Mouse (Mus musculus) embryonic facial prominence, embryonic 15.5 days (tissue): Measurements from ENCODE around the gene Il17rc. TPM values are rescaled to one million over a fixed set of nuclear protein-coding genes. Genes with fewer than 3 reads are reported as not detected.

Experiments
- ATAC-seq: fragments of 200-750 bp; cut with Nextera tagmentation; 2 replicates; pipeline ENCODE4 v1.8.0; 2017; ENCODE audit warnings: low read depth, moderate TSS enrichment; ENCODE audit not compliant: insufficient number of reproducible peaks, low FRiP score, low TSS enrichment
- H3K27ac ChIP-seq: fragments of 300-500 bp; sonication (generic); replicated peaks from 2 replicates; pipeline ENCODE4 v1.5.1; 2015; ENCODE audit warnings: mild to moderate bottlenecking, inconsistent platforms
- H3K27me3 ChIP-seq: fragments of 300-500 bp; sonication (generic); 2 replicates; pipeline ENCODE4 v1.6.1; 2015; ENCODE audit warnings: inconsistent platforms
- H3K36me3 ChIP-seq: fragments of 300-500 bp; sonication (generic); 2 replicates; pipeline ENCODE4 v1.6.1; 2015; ENCODE audit warnings: mild to moderate bottlenecking, inconsistent platforms
- H3K4me1 ChIP-seq: fragments of 300-500 bp; sonication (generic); 2 replicates; pipeline ENCODE4 v1.6.1; 2015; ENCODE audit warnings: inconsistent platforms
- H3K4me2 ChIP-seq: fragments of 300-500 bp; sonication (generic); replicated peaks from 2 replicates; pipeline ENCODE4 v1.6.1; 2015; ENCODE audit warnings: mild to moderate bottlenecking, inconsistent platforms
- H3K4me3 ChIP-seq: fragments of 300-500 bp; sonication (generic); replicated peaks from 2 replicates; pipeline ENCODE4 v1.5.1; 2015; ENCODE audit warnings: mild to moderate bottlenecking, inconsistent platforms
- H3K9ac ChIP-seq: fragments of 300-500 bp; sonication (generic); 2 replicates; pipeline ENCODE4 v1.6.1; 2015; ENCODE audit warnings: inconsistent platforms
- H3K9me3 ChIP-seq: fragments of 300-500 bp; sonication (generic); replicated peaks from 2 replicates; pipeline ENCODE4 v1.6.1; 2016; ENCODE audit warnings: inconsistent platforms
- WGBS: fragments of 180-500 bp; shearing (Covaris S2); methylation state at CpG from one replicate; pipeline ENCODE4 v1.1.7; 2015; 5-methylcytosine and 5-hydroxymethylcytosine counted together
- polyA plus RNA-seq: library from polyadenylated mRNA; unstranded; fragments of >200 nt; fragmentation: Nextera tagmentation; extraction: Ambion mirVana; gene quantifications from 2 replicates; pipeline ENCODE4 v1.2.1, GENCODE M21; 2015

The Il17rc gene
- 34.3 and 37.5 TPM in 2 replicates for polyA plus RNA-seq

DNA sequence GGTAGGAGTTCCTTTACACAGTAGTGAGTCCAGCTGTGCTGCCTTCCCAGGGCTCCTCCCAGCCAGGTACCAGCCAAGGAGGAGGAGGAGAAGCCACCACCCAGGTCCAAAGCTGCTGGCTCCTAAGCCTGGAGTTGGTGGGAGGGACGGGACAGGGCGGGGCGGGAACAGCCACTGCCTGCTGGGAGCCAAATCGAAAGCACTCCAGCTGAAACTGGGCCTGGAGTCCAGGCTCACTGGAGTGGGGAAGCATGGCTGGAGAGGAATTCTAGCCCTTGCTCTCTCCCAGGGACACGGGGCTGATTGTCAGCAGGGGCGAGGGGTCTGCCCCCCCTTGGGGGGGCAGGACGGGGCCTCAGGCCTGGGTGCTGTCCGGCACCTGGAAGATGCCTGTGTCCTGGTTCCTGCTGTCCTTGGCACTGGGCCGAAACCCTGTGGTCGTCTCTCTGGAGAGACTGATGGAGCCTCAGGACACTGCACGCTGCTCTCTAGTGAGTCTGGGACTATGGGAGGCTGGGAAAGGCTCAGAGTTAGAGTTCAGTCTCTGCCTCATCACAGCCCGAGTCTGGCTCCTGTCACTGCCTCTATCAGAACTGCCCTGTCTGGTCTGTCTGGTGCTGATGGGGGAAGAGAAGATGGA lies at the start of gene Il17rc:
TSS of gene Il17rc (plus strand) at position 131 of the 640 bp plus-strand sequence.
- 0 out of 2 replicates have a peak, but pooled peaks have one; percentile 11 for ATAC-seq
- Histone ChIP-seq H3K27me3 (peaks cover 11% of the 10 kb centered on the region; the same call in 1 of the 2 replicates), H3K27ac (peak within 1 kb of the TSS; percentile 81)

DNA sequence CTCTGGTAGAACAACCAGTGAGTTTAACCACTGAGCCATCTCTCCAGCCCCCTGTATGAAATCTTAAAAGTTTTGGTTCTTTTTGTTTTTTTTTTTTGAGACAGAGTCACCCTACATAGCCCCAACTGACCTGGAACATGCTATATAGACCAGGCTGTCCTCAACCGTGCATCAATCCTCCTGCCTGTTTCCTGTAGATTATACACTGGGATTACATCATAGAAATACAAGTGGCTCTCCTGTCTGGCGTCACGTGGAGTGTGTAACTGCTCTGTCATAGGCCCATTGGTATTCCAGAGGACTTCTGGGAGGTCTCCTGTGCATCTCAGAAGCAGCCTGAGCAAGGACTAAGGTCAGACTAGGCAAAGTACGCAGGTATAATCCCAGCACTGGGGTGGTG lies 48.2 kb upstream of the Il17rc start:
- Histone ChIP-seq H3K27ac (no peak overlapping the region), H3K9me3 (no peaks in the 10 kb centered on the region)
- 74% methylated on average over 4 of the region's 4 CpGs for WGBS

More for the DNA sequence above, at the start of gene Il17rc:
- Histone ChIP-seq H3K36me3 (no peaks in the 10 kb centered on the region), H3K9ac (peak within 1 kb of the TSS; percentile 31; the same call in 1 of the 2 replicates), H3K4me2 (peak within 1 kb of the TSS; percentile 53), H3K4me3 (peak within 1 kb of the TSS; percentile 34), H3K9me3 (no peaks in the 10 kb centered on the region), H3K4me1 (peaks cover 33% of the 10 kb centered on the region)
- WGBS, result 17% methylated on average over 12 of the region's 12 CpGs

DNA sequence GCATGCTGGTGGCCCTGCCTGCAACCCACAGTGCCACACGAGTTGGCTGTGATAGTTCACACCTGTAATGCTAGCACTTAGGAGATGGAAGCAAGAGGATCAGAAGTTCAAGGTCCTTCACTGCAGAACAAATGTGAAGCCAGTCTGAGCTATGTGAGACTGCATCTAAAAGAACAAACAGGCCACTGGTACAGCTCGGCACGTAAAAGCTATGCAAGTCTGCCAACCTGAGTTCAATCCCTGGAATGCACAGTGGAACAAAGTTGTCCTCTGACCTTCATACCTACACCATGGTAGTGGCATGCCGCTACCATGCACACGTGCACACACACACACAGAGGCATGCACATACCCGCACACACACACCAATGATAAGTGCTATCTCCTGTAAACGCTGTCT lies 47.0 kb upstream of the Il17rc start:
- H3K9ac ChIP-seq, result no peak overlapping the region
- no peaks in the 10 kb centered on the region for H3K36me3 ChIP-seq
- no peaks in the 10 kb centered on the region; the same call in 1 of the 2 replicates for H3K4me1 ChIP-seq
- no peak overlapping the region for H3K4me2 ChIP-seq
- H3K9me3 ChIP-seq, result no peaks in the 10 kb centered on the region
- no peak for ATAC-seq
- H3K27me3 ChIP-seq, result no peaks in the 10 kb centered on the region
- no peak overlapping the region for H3K4me3 ChIP-seq
- H3K27ac ChIP-seq, result no peak overlapping the region
- 84% methylated on average over 7 of the region's 7 CpGs for WGBS

More for the DNA sequence above, 48.2 kb upstream of the Il17rc start:
- ATAC-seq, result no peak
- Histone ChIP-seq H3K4me3 (no peak overlapping the region), H3K9ac (no peak overlapping the region), H3K27me3 (no peaks in the 10 kb centered on the region), H3K4me1 (peaks cover 9% of the 10 kb centered on the region), H3K4me2 (no peak overlapping the region), H3K36me3 (no peaks in the 10 kb centered on the region)

DNA sequence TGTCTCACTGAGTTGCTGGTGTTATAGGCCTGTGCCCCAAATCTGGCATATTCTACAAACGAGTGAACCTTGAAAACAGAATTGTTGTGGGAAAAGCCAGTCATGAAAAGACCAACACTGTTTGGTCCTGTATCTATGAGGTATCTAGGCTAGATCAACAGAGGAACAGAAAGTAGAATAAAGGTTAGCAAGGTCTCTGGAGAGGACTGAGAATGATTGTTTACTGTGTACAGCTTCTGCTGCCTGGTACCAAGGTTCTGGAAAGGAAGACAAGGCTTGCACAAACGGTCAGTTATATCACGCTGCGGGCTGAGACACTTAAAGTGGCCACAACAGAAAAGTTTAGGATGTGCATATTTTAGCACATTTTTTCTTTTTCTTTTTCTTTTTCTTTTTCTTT lies 44.5 kb upstream of the Il17rc start:
- Histone ChIP-seq H3K36me3 (no peaks in the 10 kb centered on the region), H3K4me1 (no peaks in the 10 kb centered on the region), H3K4me2 (no peak overlapping the region), H3K9ac (no peak overlapping the region), H3K27ac (no peak overlapping the region), H3K9me3 (no peaks in the 10 kb centered on the region), H3K4me3 (no peak overlapping the region), H3K27me3 (no peaks in the 10 kb centered on the region)
- 87% methylated on average over 4 of the region's 4 CpGs for WGBS
- ATAC-seq, result no peak

DNA sequence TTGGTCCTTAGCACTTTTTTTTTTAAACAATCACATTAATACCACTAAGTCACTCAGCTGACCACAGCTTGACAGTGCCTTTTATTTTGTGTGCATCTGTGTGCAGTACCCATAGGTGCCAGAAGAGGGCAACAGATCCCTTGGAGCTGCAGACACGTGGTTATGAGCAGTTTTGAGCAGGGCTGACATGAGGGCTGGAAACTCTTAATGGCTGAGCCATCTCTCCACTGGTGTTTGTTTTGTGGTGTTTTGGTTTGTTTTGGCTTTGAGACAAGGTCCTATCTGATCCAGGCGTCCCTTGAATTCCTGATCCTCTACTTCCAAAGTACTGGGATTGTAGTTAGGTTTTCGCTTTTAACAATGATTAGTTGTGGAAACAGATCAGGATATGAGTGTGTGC lies 43.8 kb upstream of the Il17rc start:
- no peaks in the 10 kb centered on the region for H3K27me3 ChIP-seq
- no peaks in the 10 kb centered on the region for H3K36me3 ChIP-seq
- H3K4me1 ChIP-seq, result no peaks in the 10 kb centered on the region
- no peak overlapping the region for H3K9ac ChIP-seq
- WGBS, result 61% methylated on average over 3 of the region's 3 CpGs
- no peak overlapping the region for H3K27ac ChIP-seq
- H3K4me3 ChIP-seq, result no peak overlapping the region
- no peaks in the 10 kb centered on the region for H3K9me3 ChIP-seq
- ATAC-seq, result no peak
- no peak overlapping the region for H3K4me2 ChIP-seq

DNA sequence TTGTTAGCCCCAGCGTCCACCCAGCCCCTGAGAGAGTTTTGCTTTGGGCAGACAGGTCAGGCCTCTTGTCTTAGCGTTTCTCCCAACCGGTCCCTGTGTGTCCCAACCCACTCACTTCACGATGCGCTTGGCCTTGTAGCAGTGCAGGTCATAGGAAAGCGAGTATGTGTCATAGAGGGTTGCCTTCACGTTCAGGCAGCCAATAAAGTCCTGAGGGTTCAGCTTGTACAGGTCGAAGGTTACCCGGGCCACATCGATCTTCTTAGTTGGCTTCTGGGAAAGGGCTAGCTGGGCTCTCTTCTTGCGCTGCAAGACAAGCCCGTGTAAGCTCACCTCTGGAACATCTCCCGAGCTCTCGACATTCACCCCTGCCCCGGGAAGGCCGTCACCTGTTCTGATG lies 43.2 kb upstream of the Il17rc start:
- Histone ChIP-seq H3K9me3 (no peaks in the 10 kb centered on the region), H3K9ac (no peak overlapping the region), H3K27ac (no peak overlapping the region), H3K4me2 (no peak overlapping the region), H3K4me3 (no peak overlapping the region), H3K27me3 (no peaks in the 10 kb centered on the region), H3K36me3 (no peaks in the 10 kb centered on the region), H3K4me1 (no peaks in the 10 kb centered on the region)
- 90% methylated on average over 16 of the region's 16 CpGs for WGBS
- no peak for ATAC-seq

DNA sequence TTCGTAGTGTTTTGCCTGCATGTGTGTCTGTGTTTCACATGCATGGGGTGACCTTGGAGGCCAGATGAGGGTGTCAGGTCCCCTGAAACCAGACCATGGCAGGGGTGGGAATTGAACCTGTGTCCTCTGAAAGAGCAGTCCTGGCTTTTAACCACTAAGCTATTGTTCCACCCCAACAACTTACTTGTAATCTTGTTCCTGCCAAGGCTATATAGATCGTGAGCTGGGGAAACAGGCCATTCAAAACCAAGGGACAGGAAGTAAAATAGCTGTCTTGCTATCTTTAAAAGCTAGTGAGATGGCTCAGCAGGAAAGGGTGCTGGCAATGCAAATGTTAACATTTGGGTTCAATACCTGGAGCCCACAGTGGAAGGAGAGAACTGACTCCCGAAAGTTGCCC lies 41.3 kb upstream of the Il17rc start:
- Histone ChIP-seq H3K27ac (no peak overlapping the region), H3K4me1 (no peaks in the 10 kb centered on the region), H3K9ac (no peak overlapping the region), H3K27me3 (no peaks in the 10 kb centered on the region), H3K4me3 (no peak overlapping the region), H3K4me2 (no peak overlapping the region), H3K36me3 (no peaks in the 10 kb centered on the region), H3K9me3 (no peaks in the 10 kb centered on the region)
- WGBS, result 75% methylated on average over 3 of the region's 3 CpGs
- no peak for ATAC-seq

DNA sequence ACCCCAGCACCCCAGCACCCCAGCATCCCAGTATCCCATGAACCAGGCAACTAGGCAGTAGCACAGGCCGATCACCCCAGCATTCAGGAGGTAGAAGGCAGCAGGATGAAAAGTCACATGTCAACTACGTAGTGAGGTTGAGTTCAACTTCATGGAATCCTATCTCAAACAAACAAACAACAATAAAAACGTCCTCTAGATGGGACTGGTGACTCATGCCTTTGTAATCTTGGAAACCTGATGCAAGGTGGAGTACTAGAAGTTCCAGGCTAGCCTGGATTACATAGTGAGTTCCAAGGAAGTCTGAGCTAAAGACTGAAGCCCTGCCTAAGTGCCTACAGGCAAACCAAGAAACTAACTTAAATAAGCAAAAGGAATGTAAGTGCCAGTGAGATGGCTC lies 40.4 kb upstream of the Il17rc start:
- Histone ChIP-seq H3K4me2 (no peak overlapping the region), H3K4me1 (no peaks in the 10 kb centered on the region), H3K27ac (no peak overlapping the region), H3K36me3 (no peaks in the 10 kb centered on the region), H3K4me3 (no peak overlapping the region), H3K9me3 (no peaks in the 10 kb centered on the region), H3K27me3 (no peaks in the 10 kb centered on the region), H3K9ac (no peak overlapping the region)
- ATAC-seq, result no peak
- WGBS, result 57% methylated on average over 3 of the region's 3 CpGs

DNA sequence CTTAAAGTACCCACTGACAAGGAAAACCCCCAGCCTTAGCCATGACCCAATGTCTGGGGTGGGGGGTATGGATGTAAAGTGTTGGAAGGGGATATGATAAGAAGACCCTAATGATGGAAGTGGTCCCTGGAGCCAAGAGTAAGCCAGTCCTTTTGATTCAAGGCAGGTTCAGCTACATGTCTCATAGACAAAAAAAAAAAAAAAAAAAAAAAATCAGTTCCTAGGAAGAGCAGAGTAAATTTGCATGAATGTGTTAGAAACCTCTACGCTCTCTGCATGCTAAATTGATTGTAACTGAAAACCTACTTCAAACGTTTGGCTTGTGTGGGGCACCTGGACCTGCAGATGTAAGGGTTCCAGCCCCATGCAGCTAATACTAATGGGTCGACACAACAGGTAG lies 39.4 kb upstream of the Il17rc start:
- ATAC-seq, result no peak
- Histone ChIP-seq H3K9me3 (no peaks in the 10 kb centered on the region), H3K9ac (no peak overlapping the region), H3K27me3 (no peaks in the 10 kb centered on the region), H3K27ac (no peak overlapping the region), H3K36me3 (no peaks in the 10 kb centered on the region), H3K4me2 (no peak overlapping the region), H3K4me1 (no peaks in the 10 kb centered on the region), H3K4me3 (no peak overlapping the region)
- 38% methylated on average over 3 of the region's 3 CpGs for WGBS

DNA sequence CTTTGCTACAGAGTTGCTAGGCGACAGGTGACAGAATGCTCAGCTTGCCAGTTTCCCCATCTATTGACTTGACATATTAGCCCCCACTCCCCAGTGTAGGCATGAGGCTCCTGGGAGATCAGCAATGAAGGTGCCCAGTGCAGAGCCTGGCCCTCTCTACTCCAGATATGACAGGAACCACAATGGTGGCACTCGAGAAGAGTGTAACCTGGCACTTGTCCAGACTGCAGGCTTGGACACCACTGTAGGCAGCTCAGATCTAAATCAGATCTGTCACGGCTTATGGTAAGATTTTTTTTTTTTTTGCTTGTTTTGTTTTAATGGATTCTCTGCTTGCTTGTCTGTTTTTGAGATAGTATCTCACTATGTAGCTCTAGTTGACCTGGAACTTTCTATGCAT lies 37.6 kb upstream of the Il17rc start:
- WGBS, result 58% methylated on average over 3 of the region's 3 CpGs
- H3K36me3 ChIP-seq, result no peaks in the 10 kb centered on the region
- no peak overlapping the region for H3K9ac ChIP-seq
- H3K9me3 ChIP-seq, result no peaks in the 10 kb centered on the region
- H3K4me2 ChIP-seq, result no peak overlapping the region
- H3K27ac ChIP-seq, result no peak overlapping the region
- no peak overlapping the region for H3K4me3 ChIP-seq
- no peak for ATAC-seq
- H3K27me3 ChIP-seq, result no peaks in the 10 kb centered on the region
- no peaks in the 10 kb centered on the region for H3K4me1 ChIP-seq

DNA sequence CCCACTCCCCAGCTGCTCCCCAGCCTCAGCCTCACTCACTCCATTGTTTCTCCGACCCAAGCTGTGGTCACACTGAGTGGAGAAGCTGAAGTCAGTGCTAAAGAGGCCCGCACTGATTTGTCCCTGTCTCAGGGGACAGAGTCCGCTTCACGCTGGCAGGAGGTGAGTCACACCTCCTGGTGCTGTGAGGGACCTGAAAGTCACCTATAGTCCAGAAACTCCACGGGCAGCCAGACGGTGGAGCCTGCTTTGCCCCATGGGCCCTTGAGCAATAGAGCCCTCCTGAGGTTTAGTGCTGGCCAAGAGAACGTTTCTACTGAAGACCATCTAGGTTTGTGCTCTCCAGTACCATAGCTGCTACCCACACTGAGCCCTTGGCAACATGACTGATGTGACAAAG lies 36.5 kb upstream of the Il17rc start:
- no peak for ATAC-seq
- H3K4me3 ChIP-seq, result no peak overlapping the region
- no peaks in the 10 kb centered on the region for H3K36me3 ChIP-seq
- WGBS, result 67% methylated on average over 7 of the region's 7 CpGs
- no peaks in the 10 kb centered on the region for H3K9me3 ChIP-seq
- no peak overlapping the region for H3K4me2 ChIP-seq
- H3K4me1 ChIP-seq, result no peaks in the 10 kb centered on the region
- H3K9ac ChIP-seq, result no peak overlapping the region
- H3K27me3 ChIP-seq, result no peaks in the 10 kb centered on the region
- no peak overlapping the region for H3K27ac ChIP-seq

DNA sequence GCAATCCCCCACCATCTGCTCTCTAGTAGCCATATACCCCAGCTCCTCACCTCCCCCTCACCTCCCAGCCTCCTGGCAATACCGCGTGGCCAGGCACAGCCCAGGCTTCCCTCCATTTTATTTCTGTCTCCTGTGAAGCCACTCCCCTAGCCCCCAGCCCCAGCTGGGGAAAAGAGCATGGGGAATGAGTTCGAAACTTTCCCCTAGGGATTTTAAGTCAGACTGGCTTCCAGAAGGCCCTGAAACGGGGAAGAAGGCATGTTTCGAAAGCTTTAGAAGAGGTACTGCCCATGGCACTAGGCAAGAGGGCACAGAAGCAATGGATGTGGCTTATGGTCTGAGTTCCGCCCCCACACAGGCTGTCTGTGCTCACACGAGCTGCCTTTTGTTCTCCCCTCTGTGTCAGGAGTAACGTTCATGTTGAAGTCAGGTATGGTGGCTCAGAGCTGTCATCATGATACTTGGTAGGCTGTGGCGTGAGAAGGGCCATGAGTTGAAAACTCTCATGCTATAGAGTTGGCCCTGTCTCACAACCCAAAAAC lies 35.5 kb upstream of the Il17rc start, which contains the start of gene Cidec:
TSS of gene Cidec (minus strand) at position 97 of the 542 bp plus-strand sequence.
- H3K27me3 ChIP-seq, result no peaks in the 10 kb centered on the region
- no peak within 1 kb of the TSS for H3K27ac ChIP-seq
- H3K36me3 ChIP-seq, result no peaks in the 10 kb centered on the region
- ATAC-seq, result no peak
- no peak within 1 kb of the TSS for H3K9ac ChIP-seq
- H3K4me1 ChIP-seq, result no peaks in the 10 kb centered on the region
- WGBS, result 76% methylated on average over 9 of the region's 9 CpGs
- H3K4me3 ChIP-seq, result no peak within 1 kb of the TSS
- H3K4me2 ChIP-seq, result no peak within 1 kb of the TSS
- no peaks in the 10 kb centered on the region for H3K9me3 ChIP-seq
